Mouse (Mus musculus) heart, embryonic 16.5 days (tissue): ENCODE measurements around the gene Pde8b. TPM values are rescaled to one million over a fixed set of nuclear protein-coding genes. Genes with fewer than 3 reads are reported as not detected.

Experiments
- ATAC-seq: fragments of 200-750 bp; cut with Nextera tagmentation; replicated peaks from 2 replicates; pipeline ENCODE4 v1.8.0; 2017; ENCODE audit warnings: moderate number of reproducible peaks; ENCODE audit not compliant: insufficient read depth, low FRiP score; ENCODE audit errors: extremely low read depth
- H3K27ac ChIP-seq: fragments of 300-500 bp; sonication (generic); 2 replicates; pipeline ENCODE4 v1.5.1; 2014; ENCODE audit warnings: mild to moderate bottlenecking, low read length, control low read depth, moderate library complexity
- H3K27me3 ChIP-seq: fragments of 300-500 bp; sonication (generic); 2 replicates; pipeline ENCODE4 v1.6.1; 2014; ENCODE audit warnings: low read length, mixed read lengths; ENCODE audit not compliant: control insufficient read depth, insufficient read depth
- H3K36me3 ChIP-seq: fragments of 300-500 bp; sonication (generic); 2 replicates; pipeline ENCODE4 v1.6.1; 2014; ENCODE audit not compliant: control insufficient read depth, insufficient read depth
- H3K4me1 ChIP-seq: fragments of 300-500 bp; sonication (generic); 2 replicates; pipeline ENCODE4 v1.6.1; 2014; ENCODE audit warnings: low read length, mixed read lengths; ENCODE audit not compliant: control insufficient read depth, insufficient read depth
- H3K4me2 ChIP-seq: fragments of 300-500 bp; sonication (generic); 2 replicates; pipeline ENCODE4 v1.6.1; 2014; ENCODE audit warnings: low read depth, mild to moderate bottlenecking, control low read depth, low read length
- H3K4me3 ChIP-seq: fragments of 300-500 bp; sonication (generic); 2 replicates; pipeline ENCODE4 v1.5.1; 2014; ENCODE audit warnings: mild to moderate bottlenecking, control low read depth, low read length
- H3K9ac ChIP-seq: fragments of 300-500 bp; sonication (generic); 2 replicates; pipeline ENCODE4 v1.6.1; 2014; ENCODE audit warnings: low read length, control low read depth
- H3K9me3 ChIP-seq: fragments of 300-500 bp; sonication (generic); replicated peaks from 2 replicates; pipeline ENCODE4 v1.6.1; 2016; ENCODE audit warnings: low read length; ENCODE audit not compliant: control insufficient read depth
- WGBS: fragments of 180-500 bp; shearing (Covaris S2); extraction: QIAGEN DNeasy Blood & Tissue Kit; methylation state at CpG from one replicate; pipeline ENCODE4 v1.1.7; 2014; 5-methylcytosine and 5-hydroxymethylcytosine counted together
- polyA plus RNA-seq: library from polyadenylated mRNA; unstranded; fragments of >200 nt; fragmentation: Nextera tagmentation; extraction: Ambion mirVana; gene quantifications from 2 replicates; pipeline ENCODE4 v1.2.1, GENCODE M21; 2015

Pde8b gene
- polyA plus RNA-seq, 1 experiment from 2014 or later, result 0.56 TPM

- peaks cover 3% of the 10 kb centered on the region; the same call in 1 of the 2 replicates for H3K27me3 ChIP-seq
- H3K9me3 ChIP-seq, result 0 out of 2 replicates have a peak, but pooled peaks cover 3% of the 10 kb centered on the region
- ATAC-seq, result no peak
- no peak overlapping the region for H3K4me3 ChIP-seq
- H3K4me1 ChIP-seq, result peaks cover 5% of the 10 kb centered on the region
- no peak overlapping the region for H3K27ac ChIP-seq
- no peak overlapping the region for H3K4me2 ChIP-seq
- WGBS, result 15% methylated on average over 9 of the region's 9 CpGs
- no peak overlapping the region for H3K9ac ChIP-seq
- no peaks in the 10 kb centered on the region for H3K36me3 ChIP-seq
Observed at GRCm38 (mm10) chr13:95177326-95177725, 72.8 kb downstream of the Pde8b start.

- no peak; the same call in 1 of the 2 replicates for ATAC-seq
- Histone ChIP-seq H3K27ac (no peak overlapping the region), H3K9ac (no peak overlapping the region), H3K4me3 (no peak overlapping the region), H3K4me1 (peaks cover 5% of the 10 kb centered on the region), H3K9me3 (0 out of 2 replicates have a peak, but pooled peaks cover 3% of the 10 kb centered on the region), H3K27me3 (peaks cover 3% of the 10 kb centered on the region; the same call in 1 of the 2 replicates), H3K36me3 (no peaks in the 10 kb centered on the region), H3K4me2 (no peak overlapping the region)
- WGBS, result 39% methylated on average over 5 of the region's 5 CpGs
Observed at GRCm38 (mm10) chr13:95176399-95176798, 73.7 kb downstream of the Pde8b start.

- Histone ChIP-seq H3K4me1 (peaks cover 5% of the 10 kb centered on the region), H3K9me3 (no peaks in the 10 kb centered on the region)
- WGBS, result 58% methylated on average over 6 of the region's 6 CpGs
Observed at GRCm38 (mm10) chr13:95174253-95174652, 75.9 kb downstream of the Pde8b start.

GRCm38 (mm10) chr13:95172346-95172745 is 77.8 kb downstream of the Pde8b start:
- Histone ChIP-seq H3K4me1 (peaks cover 4% of the 10 kb centered on the region), H3K27ac (no peak overlapping the region), H3K36me3 (no peaks in the 10 kb centered on the region), H3K9ac (no peak overlapping the region), H3K27me3 (no peaks in the 10 kb centered on the region), H3K4me2 (no peak overlapping the region), H3K9me3 (no peaks in the 10 kb centered on the region), H3K4me3 (no peak overlapping the region)
- WGBS, result 88% methylated on average over 4 of the region's 4 CpGs
- ATAC-seq, result no peak

More at GRCm38 (mm10) chr13:95174253-95174652, 75.9 kb downstream of the Pde8b start:
- no peak for ATAC-seq
- peaks cover 3% of the 10 kb centered on the region; the same call in 1 of the 2 replicates for H3K27me3 ChIP-seq
- H3K36me3 ChIP-seq, result no peaks in the 10 kb centered on the region
- H3K27ac ChIP-seq, result no peak overlapping the region
- no peak overlapping the region for H3K4me2 ChIP-seq
- no peak overlapping the region for H3K9ac ChIP-seq
- no peak overlapping the region for H3K4me3 ChIP-seq

GRCm38 (mm10) chr13:95160211-95160610 is 89.9 kb downstream of the Pde8b start:
- Histone ChIP-seq H3K4me3 (no peak overlapping the region), H3K36me3 (no peaks in the 10 kb centered on the region), H3K27ac (no peak overlapping the region), H3K9me3 (no peaks in the 10 kb centered on the region), H3K9ac (no peak overlapping the region), H3K4me1 (no peaks in the 10 kb centered on the region), H3K27me3 (no peaks in the 10 kb centered on the region), H3K4me2 (no peak overlapping the region)
- no peak for ATAC-seq
- 82% methylated on average over 3 of the region's 3 CpGs for WGBS

GRCm38 (mm10) chr13:95158986-95159385 is 91.2 kb downstream of the Pde8b start:
- Histone ChIP-seq H3K9ac (no peak overlapping the region), H3K4me2 (no peak overlapping the region), H3K27me3 (no peaks in the 10 kb centered on the region), H3K9me3 (no peaks in the 10 kb centered on the region), H3K4me1 (no peaks in the 10 kb centered on the region), H3K36me3 (no peaks in the 10 kb centered on the region), H3K27ac (no peak overlapping the region), H3K4me3 (no peak overlapping the region)
- 65% methylated on average over 7 of the region's 7 CpGs for WGBS
- no peak for ATAC-seq

GRCm38 (mm10) chr13:95144746-95145145 is 105.4 kb downstream of the Pde8b start:
- H3K9ac ChIP-seq, result no peak overlapping the region
- no peaks in the 10 kb centered on the region for H3K27me3 ChIP-seq
- no peaks in the 10 kb centered on the region for H3K36me3 ChIP-seq
- H3K4me1 ChIP-seq, result no peaks in the 10 kb centered on the region
- no peak for ATAC-seq
- H3K4me2 ChIP-seq, result no peak overlapping the region
- no peak overlapping the region for H3K27ac ChIP-seq
- no peak overlapping the region for H3K4me3 ChIP-seq
- H3K9me3 ChIP-seq, result peaks cover 9% of the 10 kb centered on the region

GRCm38 (mm10) chr13:95140460-95141079 is 109.6 kb downstream of the Pde8b start:
- Histone ChIP-seq H3K4me1 (no peaks in the 10 kb centered on the region), H3K9me3 (peaks cover 9% of the 10 kb centered on the region), H3K27me3 (no peaks in the 10 kb centered on the region), H3K27ac (no peak overlapping the region), H3K4me2 (no peak overlapping the region), H3K4me3 (no peak overlapping the region), H3K9ac (no peak overlapping the region), H3K36me3 (no peaks in the 10 kb centered on the region)
- 74% methylated on average over 4 of the region's 4 CpGs for WGBS
- ATAC-seq, result no peak

GRCm38 (mm10) chr13:95135326-95136150 is 114.6 kb downstream of the Pde8b start:
- H3K27me3 ChIP-seq, result no peaks in the 10 kb centered on the region
- 83% methylated on average over 7 of the region's 7 CpGs for WGBS

More at GRCm38 (mm10) chr13:95135326-95136150, 114.6 kb downstream of the Pde8b start:
- H3K9ac ChIP-seq, result no peak overlapping the region
- H3K27ac ChIP-seq, result no peak overlapping the region
- H3K4me3 ChIP-seq, result no peak overlapping the region
- no peak overlapping the region for H3K4me2 ChIP-seq
- no peaks in the 10 kb centered on the region for H3K9me3 ChIP-seq
- H3K36me3 ChIP-seq, result no peaks in the 10 kb centered on the region
- H3K4me1 ChIP-seq, result no peaks in the 10 kb centered on the region
- ATAC-seq, result no peak
